Mouse (Mus musculus) thymus, postnatal 10 days (tissue): Measurements from ENCODE around the gene Slc45a1.

Experiments used
- DNase-seq, 2 experiments: peaks; one replicate each; pipeline ENCODE4 v3.0.0; 2021; ENCODE audit warnings: low spot score in 2 of 2

Slc45a1 gene

DNA sequence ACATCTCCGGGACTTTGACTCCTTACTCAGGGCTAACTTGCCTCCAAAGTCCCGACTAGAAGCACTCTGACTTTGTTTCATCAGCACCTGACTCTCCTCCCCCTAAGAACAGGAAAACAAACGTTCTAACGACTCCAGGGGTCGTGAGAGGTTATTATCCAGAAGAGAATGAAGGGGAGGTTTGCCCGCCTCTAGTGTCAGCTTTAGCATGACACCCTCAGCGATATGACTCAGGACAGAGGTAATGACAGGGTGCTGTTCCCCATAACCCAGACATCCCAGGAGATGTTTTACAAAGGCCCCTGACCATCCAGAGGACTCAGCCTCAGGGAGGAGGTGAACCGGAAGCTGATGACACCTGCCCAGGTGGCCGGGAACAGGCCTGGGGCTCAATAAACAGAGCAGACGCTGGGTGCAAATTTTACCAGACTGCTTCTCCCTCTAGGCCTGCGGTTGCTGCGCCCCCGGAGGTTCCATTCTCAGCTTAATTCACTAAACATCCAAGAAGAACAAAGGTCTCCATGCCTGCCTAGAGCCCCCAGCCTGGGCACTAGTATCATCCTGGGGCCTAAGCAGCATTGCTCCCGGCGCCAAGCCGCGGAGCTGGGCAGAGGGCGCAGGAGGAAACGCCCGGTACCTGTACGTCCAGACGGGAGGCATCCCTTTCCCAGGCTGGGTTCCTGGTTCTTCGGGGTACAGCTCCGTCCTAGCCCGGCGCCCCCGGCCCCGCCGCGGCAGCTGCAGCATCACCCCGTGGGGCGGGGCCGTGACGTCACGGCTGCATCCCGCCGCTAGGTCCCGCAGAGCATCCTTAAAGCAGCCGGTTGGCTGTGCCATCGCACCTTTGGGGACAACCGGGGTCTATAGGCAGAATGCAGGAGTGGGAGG is at the start of gene Slc45a1:
TSS of gene Slc45a1 (minus strand) at position 785 of the 888 bp plus-strand sequence.
- no peak for DNase-seq

DNA sequence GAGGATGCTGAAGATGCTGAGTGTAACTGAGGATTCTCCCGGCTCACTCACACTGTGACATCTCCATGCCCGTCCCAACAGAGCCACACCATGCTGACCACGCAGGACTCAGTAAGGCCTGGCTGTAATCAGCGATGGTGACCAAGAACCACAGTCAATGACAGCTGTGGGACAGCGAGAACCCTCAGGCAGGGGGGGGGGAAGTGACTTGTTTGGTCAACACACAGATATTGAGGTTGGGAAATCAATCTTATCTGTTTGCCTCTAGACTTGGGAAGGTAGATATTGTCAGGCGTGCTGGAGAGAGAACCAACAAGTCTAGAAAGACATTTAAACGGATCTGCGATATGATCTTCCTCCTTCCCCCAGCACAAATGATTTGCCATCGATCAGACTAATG is 48.9 kb upstream of the Slc45a1 start:
- no peak for DNase-seq

DNA sequence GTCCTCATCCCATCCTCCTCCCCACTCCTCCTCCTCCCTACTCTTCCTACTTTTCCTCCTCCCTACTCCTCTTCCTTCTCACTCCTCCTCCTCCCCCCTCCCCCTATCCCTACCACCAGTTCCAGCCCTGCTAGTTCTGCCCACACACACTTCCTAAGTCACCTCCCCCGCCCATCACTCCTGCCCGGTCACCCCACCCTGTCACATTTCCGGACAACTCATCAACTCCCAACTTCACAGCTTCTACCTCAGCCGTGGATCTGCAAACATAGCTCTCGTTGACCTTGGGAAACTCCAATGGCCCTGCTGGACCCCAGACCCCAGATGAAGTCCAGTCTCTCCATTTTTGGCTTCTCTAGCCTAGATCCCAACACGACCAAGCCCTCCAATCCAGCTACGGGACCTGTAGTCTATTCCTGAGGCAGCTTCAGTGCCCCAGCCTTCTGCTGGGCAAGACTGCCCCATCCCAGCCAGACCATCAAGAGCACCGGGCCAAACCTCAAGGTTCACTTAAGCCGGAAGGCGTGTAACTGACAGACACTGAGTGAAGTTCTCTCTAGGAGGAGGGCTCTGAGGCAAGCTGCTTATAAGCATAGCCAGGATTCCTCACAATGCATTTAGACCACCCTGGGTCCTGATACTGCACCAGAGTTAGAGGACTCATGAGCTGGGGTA is 42.6 kb upstream of the Slc45a1 start:
- DNase-seq: no peak

DNA sequence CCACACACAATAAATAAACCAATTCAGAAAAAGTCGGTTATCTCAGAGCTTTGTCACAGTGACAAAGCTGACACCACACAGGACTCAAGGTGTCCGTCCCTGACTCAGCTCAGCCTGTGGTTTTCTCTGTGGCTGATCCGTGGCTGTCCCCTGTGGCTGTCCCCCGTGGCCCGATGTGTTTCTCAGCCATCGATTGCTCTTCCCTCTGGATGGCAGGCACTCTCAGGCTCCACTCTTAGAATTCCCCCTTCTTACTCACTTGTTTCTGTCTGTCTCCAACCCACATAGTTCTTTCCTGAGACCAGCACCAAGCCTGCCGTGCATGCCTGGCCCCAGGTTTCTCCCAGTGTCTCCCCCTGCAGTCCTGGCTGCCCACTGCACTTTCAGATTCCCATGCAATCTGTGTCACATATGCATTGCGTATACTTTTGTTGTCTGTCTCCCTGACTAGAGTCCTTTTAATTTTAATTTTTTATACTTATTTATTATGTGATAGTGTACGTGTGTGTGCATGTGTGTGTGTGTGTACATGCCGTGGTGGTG is 41.0 kb upstream of the Slc45a1 start:
- no peak for DNase-seq

DNA sequence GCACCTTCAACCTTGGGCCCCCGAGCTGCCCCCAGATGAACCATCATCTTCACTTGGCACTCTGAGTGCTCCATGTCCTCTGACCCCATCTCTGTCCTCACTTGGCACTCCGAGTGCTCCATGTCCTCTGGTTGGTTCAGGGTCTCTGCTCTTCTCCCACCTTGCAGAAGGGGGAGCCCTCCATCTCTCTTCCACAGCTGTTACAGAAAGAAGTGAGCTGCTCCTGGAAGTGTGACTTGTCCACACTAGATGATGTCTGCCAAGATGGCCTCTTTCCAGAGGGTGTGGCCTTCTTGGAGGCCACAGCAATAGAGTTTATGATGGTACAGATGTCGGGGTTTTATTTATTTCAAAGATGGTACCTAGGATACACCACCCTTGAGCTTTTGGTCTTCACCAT is 38.8 kb upstream of the Slc45a1 start:
- DNase-seq: peak in 1 of 2 experiments; percentile 23

DNA sequence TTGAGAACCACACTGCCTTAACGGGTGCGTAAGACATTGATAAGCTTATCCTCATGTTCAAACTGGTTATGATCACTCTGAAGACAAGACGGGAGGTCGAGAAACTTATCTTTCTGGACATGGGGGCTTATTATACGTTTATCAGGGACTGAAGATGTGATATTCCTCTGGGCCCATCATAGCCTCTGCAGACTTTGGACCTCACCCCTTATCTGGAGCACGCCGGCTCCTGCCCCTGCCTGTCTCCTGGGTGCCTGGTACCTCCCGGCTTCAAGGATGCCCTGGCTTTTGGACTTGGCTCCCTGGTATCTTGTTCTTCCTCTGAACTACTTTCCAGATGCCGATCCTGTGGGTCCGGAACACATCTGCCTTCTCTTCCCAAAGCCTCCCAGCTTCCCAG is 37.6 kb upstream of the Slc45a1 start:
- no peak for DNase-seq

DNA sequence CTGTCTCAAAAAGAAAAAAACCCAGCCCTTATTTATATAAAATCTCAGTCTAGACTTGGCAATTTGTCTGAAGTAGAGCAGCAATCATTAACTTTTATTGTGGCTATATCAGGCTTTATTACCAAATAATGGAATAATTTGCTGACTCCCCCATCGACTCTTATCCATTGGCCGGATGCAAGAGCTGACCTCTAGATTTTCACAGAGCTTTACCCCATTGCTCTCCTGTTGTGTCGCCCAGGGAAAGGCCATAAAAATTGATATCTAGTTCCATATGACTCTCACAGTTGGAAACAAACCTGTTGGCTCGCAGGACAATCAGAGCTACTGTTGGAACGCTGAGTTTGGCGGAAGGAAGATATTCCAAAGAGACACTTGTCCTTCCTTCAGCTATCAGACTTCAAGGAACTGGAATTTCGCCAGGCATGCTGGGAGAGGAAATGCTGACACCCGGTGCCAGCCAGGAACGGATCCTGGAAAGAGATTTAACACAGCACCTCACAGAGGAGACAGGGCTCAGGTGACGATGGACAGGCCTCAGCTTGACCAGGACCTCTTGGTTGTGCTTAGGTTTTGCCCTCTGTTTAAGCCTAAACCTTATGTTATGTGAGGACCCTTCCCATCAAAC is 35.3 kb upstream of the Slc45a1 start:
- no peak for DNase-seq

DNA sequence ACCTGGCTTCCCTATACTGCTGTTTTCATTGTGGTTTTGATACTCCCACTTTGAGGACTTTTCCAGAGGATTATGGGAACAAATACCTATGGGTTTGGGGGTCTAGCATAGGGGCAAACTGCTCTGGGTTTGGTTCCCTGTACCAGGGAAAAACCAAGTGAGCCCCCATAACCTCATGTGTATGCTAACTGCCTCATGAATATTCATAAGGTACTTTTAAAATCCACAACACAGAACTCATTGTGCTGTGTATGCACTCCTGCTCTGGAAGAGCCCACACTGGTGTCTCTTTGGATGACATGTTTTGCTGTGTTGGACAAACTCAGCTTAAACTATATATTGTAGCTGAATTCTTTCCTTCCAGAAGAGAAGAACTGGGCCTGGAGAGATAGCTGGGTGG is 34.6 kb upstream of the Slc45a1 start:
- DNase-seq: no peak

DNA sequence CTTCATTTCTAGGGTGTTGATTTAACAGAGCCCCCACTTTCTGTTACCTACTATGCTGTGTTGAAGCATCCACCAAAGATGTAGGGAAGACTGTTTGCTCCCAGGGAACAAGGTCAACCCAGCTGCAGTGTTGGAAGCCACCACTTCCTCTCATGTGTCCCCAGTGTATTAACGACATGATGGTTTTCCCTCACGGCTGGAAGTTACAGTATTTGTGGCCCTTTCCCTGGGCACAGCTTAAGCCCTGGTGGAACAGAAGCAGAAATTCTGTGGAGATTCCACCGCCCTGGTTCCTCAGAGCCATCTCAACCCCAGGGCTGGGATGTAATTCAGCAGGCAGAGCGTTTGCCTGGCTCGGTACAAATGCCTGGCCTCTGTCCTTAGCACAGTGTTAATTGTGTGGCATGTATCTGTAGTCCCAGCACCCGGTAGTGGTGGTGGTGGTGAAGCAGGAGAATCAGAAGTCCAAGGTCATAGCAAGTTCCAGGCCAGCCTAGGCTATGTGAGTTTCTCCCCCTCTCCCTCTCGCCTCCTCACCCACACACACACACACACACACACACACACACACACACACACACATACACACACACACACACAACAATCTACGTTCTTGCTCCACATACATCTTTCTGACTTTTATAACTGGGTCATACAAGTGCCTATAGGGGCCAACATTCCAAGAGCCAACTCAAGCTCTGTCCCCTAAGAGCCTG is 34.0 kb upstream of the Slc45a1 start:
- no peak for DNase-seq

DNA sequence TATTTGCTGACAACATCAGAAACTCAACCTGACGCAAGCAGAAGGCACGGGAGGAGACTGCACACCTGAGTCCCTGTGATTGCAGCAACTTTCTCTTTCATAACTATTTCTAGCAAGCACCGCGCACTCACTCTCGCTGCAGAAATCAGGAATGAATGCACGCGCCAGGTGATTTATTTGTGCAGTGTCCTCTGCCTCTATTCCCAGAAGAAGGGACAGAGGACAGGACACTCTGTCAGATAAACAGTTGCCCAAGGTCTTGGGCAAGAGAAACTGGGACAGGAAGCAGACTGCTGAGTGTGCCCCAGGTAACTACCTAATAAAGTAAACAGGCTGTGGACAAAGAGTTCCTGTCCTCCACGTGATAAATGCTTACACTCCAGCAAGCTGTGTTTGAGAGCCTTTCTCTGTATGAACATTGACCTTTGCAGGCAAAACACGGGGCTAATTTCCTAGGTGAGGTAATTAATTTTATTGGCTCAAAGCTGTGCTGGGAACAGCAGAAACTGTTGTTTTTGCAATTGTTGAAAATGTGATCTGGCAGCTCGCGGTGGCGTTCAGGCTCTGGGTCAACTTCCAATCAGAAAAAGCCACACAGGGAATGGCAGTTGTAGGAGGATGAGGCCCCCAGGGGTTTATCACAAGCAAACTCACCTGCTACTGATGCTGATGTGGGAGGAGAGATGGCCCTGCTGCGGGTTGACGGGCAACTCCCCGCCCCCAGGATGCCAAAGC is 33.2 kb upstream of the Slc45a1 start:
- DNase-seq: no peak

DNA sequence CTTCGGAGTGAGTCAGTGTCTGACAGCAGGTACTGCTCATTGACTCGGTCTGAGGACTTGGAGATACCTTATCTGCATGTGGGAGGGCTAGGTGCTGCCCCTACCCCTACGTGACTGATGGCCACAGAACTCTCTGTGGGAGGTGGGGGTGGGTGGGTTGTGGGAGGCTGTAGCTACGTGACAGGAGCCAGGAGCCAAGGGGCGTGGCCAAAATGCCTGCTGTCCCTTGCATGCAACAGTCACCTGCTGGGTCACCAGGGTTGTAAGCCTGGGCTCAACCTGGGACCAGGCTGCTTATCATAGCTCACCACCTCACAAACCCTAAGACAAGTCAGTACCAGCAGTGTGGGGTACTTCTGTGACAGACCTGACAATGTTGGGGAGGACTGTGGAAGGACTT is 28.4 kb upstream of the Slc45a1 start:
- DNase-seq: no peak

DNA sequence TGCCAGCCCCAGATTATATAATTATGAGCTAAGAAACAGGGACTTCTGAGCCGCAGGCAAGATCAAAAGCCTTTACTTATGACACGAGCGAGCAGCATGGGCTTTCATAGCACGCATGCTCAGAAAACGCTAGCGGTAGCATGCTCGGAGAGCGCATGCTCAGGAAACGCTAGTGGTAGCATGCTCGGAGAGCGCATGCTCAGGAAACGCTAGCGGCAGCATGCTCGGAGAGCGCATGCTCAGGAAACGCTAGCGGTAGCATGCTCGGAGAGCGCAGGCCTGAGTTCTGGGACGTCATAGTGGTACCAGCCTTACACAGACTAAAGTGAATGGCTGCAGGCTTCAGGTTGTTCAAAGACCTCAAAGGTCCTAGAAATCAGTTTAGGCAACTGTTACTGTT is 26.8 kb upstream of the Slc45a1 start:
- no peak for DNase-seq

DNA sequence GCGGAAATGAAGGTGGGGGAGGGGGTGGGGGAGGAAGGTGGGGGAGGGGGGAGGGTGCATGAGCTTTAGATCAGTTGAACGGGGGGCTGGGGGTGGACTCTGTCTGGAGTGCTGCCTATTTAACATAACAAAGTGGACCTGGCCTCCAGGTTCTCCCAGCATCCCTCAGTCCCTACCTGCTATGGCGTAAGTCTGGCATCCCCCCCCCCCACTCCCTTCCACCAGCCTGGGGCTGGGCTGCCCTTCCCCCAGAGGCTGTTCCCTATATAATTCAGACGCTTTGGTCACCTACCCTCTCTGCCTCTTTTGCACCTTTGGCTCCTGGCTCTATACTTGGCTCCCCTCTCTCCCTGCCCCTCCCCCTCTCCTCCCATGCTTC is 25.9 kb upstream of the Slc45a1 start:
- DNase-seq: no peak

DNA sequence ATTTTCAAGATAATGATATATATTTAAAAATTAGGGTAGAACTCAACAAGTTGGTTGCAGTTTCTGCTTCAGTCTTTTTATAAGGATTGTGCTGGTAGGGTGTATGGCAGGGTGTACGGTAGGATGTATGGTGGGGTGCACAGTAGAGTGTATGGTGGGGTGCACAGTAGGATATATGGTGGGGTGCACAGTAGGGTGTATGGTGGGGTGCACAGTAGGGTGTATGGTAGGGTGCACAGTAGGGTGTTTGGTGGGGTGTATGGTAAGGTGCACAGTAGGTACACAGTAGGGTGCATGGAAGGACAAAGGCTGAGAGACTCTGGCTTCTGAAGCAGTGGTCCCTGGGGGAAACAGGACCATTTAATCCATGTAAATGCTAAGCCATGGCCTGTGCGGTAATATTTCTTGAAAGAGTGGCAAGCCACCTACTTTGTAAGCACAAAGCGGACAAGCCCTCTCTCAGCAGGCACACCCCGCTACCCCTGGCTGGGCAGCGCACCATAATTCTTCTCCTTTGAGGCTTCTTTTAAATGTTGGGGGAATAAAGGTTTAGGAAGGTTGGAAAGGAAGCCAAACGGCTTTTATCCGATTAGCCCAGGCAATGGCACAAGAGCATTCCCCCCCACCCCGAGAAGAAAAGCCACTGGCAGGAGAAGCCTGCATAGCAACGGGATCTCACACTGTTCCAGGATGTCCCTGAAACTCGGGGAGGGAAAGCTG is 25.3 kb upstream of the Slc45a1 start:
- no peak for DNase-seq

DNA sequence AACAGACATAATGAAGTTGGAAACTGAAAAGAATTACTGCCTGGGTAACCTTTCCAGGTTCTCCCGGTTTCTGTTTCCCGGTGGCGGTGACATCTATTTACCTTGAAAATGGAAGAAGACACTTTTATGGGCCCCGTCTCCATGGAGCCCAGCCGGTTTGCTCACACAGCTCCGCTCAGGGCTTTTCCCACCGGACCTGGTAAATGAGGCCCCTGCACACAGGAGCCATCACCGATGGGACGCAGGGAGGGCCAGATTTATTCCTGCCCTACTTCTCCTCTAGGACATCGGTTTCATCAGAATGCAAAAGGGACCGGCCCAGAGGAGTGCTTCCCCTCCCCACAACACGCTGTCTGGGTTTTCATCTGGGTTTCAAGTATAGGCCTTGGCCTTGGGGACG is 24.1 kb upstream of the Slc45a1 start:
- DNase-seq: no peak

DNA sequence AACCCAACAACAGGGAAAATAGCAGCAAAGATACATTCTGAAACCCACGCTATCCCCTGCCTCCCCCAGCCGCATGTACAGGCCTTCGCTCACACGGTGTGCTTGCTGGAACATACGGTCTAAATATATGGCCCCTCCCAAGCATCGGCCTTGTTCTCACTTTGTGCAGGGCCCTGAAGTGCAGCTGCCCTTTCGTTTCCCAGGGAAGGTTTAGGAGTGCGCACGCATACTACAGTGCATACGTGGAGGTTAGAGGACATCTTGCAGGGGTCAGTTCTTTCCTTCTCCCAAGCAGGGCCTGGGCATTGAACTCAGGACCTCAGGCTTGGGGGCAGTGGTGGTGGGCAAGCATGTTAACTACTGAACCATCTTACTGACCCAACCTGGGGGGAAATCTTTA is 23.3 kb upstream of the Slc45a1 start:
- no peak for DNase-seq

DNA sequence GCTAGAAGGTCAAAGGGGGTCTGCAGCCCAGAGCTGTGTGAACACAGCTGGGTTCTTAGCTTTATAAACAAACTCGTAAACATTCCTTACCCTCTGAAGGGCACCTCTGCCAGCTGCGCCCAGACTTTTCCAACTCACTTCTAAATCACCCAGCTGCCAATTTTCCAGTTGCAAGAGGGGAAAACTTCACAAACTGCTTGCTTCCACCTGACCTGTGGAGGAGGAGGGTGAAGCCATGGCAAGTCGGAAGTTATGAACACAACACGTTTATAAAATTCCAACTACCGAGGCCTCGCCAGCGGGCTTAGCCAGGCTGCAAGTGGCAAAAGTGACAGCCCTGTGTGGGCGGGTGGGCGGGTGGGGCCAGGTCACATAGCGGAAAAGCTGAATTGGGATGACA is 13.8 kb upstream of the Slc45a1 start:
- DNase-seq: no peak

DNA sequence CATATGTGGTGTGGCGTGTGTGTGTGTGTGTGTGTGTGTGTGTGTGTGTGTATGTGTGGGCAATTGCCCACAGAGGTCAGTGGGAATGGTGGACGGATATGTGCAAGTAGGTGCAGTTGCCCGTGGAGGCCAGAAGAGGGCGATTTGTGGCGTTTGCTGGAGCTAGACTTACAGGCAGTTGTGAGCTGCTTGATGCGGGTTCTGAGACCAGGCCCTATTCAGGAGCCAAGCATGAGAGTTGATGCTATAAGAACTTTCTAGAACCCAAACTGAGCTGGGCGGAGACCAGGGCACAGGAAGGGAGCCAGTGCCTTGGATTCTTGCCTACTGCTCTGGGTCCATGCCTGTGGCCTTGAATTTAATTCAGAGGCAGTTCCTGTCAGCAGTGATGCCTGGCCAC is 12.8 kb upstream of the Slc45a1 start:
- no peak for DNase-seq

DNA sequence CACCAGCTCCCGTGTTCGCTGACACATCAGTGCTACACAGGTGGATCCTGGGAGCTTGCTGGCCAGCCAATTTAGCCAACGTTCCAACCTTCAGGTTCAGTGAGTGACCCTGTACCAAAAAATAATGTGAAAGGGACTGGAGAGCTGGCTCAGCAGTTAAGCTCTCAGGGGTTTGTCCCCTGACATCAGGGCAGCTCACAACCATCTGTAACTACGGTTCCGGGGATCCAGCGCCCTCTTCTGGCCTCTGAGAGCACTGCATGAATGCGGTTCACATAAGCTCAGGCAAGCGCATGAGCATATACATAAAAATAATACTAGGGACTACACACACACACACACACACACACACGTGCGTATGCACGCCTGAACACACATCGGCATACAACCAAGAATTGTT is 11.2 kb upstream of the Slc45a1 start:
- DNase-seq: peak in 1 of 2 experiments; percentile 42

DNA sequence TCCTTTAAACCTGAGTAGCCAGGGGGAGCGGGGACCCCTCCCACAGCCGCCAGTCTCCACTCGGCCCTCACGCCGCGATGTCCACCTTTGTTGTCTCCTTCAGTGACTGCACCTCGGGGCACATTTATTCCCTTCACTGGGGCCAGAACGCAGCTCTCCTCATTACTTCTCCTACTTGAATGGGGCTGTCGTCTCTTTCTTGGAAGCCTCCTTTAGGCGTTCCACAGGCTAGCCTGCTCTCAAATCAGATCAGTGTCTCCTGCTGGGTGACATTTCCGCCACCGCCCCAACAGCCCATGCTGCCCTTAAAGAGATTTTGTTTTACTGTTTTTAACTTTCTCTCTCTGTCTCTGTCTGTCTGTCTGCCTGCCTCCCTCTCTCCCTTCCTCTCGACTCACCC is 9.9 kb upstream of the Slc45a1 start:
- DNase-seq: no peak
